Mouse (Mus musculus): ENCODE data around the gene Tmem38b. TPM values are rescaled to one million over a fixed set of nuclear protein-coding genes. Genes with fewer than 3 reads are reported as not detected.
"Not testable (repeated sequence)": the region's sequence is repeated elsewhere in the genome, so short reads cannot be mapped to it uniquely, and the experiment has no call there.

The Tmem38b gene
- 10 to 100 TPM; 53.6 to 56.6 TPM for total RNA-seq (2021)
- long read RNA-seq, experiment 1, transcript Tmem38b-201 (6 exons, 2,862 nt) = major isoform, 98 of 104 reads
- long read RNA-seq, experiment 1, partial matches to known transcripts = 0 of 104 reads
- long read RNA-seq, experiment 1, other reads (novel, unspliced or antisense) = 6 of 104 reads
- long read RNA-seq, experiment 2, transcript Tmem38b-201 (6 exons, 2,862 nt) = major isoform, 71 of 86 reads
- long read RNA-seq, experiment 2, partial matches to known transcripts = 1 of 86 reads
- long read RNA-seq, experiment 2, other reads (novel, unspliced or antisense) = 13 of 86 reads

GRCm38 (mm10) chr4:53825821-53826605, at the start of gene Tmem38b:
TSS of gene Tmem38b (plus strand) at chr4:53826045.
- peak; percentile 88 for DNase-seq

GRCm38 (mm10) chr4:53781396-53781795, 44.4 kb upstream of the Tmem38b start:
- no peak for DNase-seq

- DNase-seq = no peak
Measured at GRCm38 (mm10) chr4:53782216-53783070, 43.4 kb upstream of the Tmem38b start.

- DNase-seq = no peak
Measured at GRCm38 (mm10) chr4:53785746-53786398, 40.0 kb upstream of the Tmem38b start.

- no peak for DNase-seq
Measured at GRCm38 (mm10) chr4:53786851-53787250, 39.0 kb upstream of the Tmem38b start.

- no peak for DNase-seq
Measured at GRCm38 (mm10) chr4:53789346-53789745, 36.5 kb upstream of the Tmem38b start.

- no peak for DNase-seq
Measured at GRCm38 (mm10) chr4:53794257-53794966, 31.4 kb upstream of the Tmem38b start.

- DNase-seq = no peak
Measured at GRCm38 (mm10) chr4:53795086-53795485, 30.8 kb upstream of the Tmem38b start.

- no peak for DNase-seq
Measured at GRCm38 (mm10) chr4:53795706-53796105, 30.1 kb upstream of the Tmem38b start.

- DNase-seq = no peak
Measured at GRCm38 (mm10) chr4:53796865-53797772, 28.7 kb upstream of the Tmem38b start.

GRCm38 (mm10) chr4:53798896-53799676, 26.8 kb upstream of the Tmem38b start:
- DNase-seq = no peak

- DNase-seq = no peak
Measured at GRCm38 (mm10) chr4:53799753-53800152, 26.1 kb upstream of the Tmem38b start.

- not testable (repeated sequence) for DNase-seq
Measured at GRCm38 (mm10) chr4:53803674-53804073, 22.2 kb upstream of the Tmem38b start.

- not testable (repeated sequence) for DNase-seq
Measured at GRCm38 (mm10) chr4:53806428-53806827, 19.4 kb upstream of the Tmem38b start.

- no peak for DNase-seq
Measured at GRCm38 (mm10) chr4:53818320-53818719, 7.5 kb upstream of the Tmem38b start.

- peak; percentile 19 for DNase-seq
Measured at GRCm38 (mm10) chr4:53823697-53824096, 2.1 kb upstream of the Tmem38b start.

- no peak for DNase-seq
Measured at GRCm38 (mm10) chr4:53824831-53825230, 1.0 kb upstream of the Tmem38b start.

GRCm38 (mm10) chr4:53826641-53827248, 900 bp downstream of the Tmem38b start:
- DNase-seq = no peak

- no peak for DNase-seq
Measured at GRCm38 (mm10) chr4:53827869-53828268, 2.0 kb downstream of the Tmem38b start.

Measured in gastrocnemius, postnatal 10 days (tissue).